Mouse (Mus musculus) olfactory bulb, adult 2 months (tissue): ENCODE measurements around the gene Tm4sf19.

Experiments
- CTCF ChIP-seq: fragments of 200-500 bp; IDR thresholded peaks from 2 replicates; pipeline ENCODE4 v1.5.1; 2012; ENCODE audit warnings: low read depth, mild to moderate bottlenecking, low read length, moderate library complexity; ENCODE audit not compliant: insufficient read depth
- POLR2A ChIP-seq: fragments of 200-500 bp; IDR thresholded peaks from 2 replicates; pipeline ENCODE4 v1.6.1; 2012; ENCODE audit warnings: mild to moderate bottlenecking, low read depth, low read length, moderate library complexity; ENCODE audit not compliant: insufficient read depth

GRCm38 (mm10) chr16:32431926-32432325 is 31.6 kb downstream of the Tm4sf19 start:
- TF ChIP-seq CTCF (no peak), POLR2A (no peak)
